Mouse (Mus musculus): ENCODE data around the gene Atp6v1a.

- TF ChIP-seq CTCF (IDR thresholded peaks at IDR 0.05; ENCODE audit: low read depth, low read length) (no peak), TAL1 (conservative IDR thresholded peaks at IDR 0.05; ENCODE audit: low read depth, low read length) (no peak), POLR2AphosphoS5 (IDR thresholded peaks at IDR 0.05; ENCODE audit: insufficient replicate concordance, low read depth, low read length) (no peak), GATA1 (IDR thresholded peaks at IDR 0.05; ENCODE audit: borderline replicate concordance, low read length) (no peak), GATA2 (IDR thresholded peaks at IDR 0.05; ENCODE audit: borderline replicate concordance, low read depth, low read length) (no peak)
Measured at GRCm38 (mm10) chr16:44060604-44061286, 78.8 kb downstream of the Atp6v1a start.

All from G1E (cell line).